Mouse (Mus musculus): ENCODE data around the gene Shisa9. TPM values are rescaled to one million over a fixed set of nuclear protein-coding genes. Genes with fewer than 3 reads are reported as not detected.

Shisa9 gene
- total RNA-seq, 2 experiments from 2014 or later: 55.4 to 56.4 TPM

GRCm38 (mm10) chr16:12309826-12310225 is 325.9 kb downstream of the Shisa9 start:
- Histone ChIP-seq H3K4me3 (no peak overlapping the region), H3K27ac (no peak overlapping the region)
- no peak for DNase-seq (ENCODE audit: low spot score in 2 of 2)
- TF ChIP-seq CTCF (conservative IDR thresholded peaks at IDR 0.05): no peak

GRCm38 (mm10) chr16:12315627-12316026 is 331.7 kb downstream of the Shisa9 start:
- no peak for DNase-seq (ENCODE audit: low spot score in 2 of 2)
- Histone ChIP-seq H3K27ac (no peak overlapping the region), H3K4me3 (no peak overlapping the region)
- TF ChIP-seq CTCF (conservative IDR thresholded peaks at IDR 0.05): no peak

Other genes starting within 250 kb of the Shisa9 start
- 10 to 100 TPM; 32.9 to 36.3 TPM for gene Cpped1, start 74.7 kb upstream of the Shisa9 start, total RNA-seq (2021)

All from layer of hippocampus, adult 2 months (tissue).